Mouse (Mus musculus): ENCODE measurements around the gene Tnik.
A peak's percentile ranks its signal among the peaks of the same experiment; 100 is the strongest.

Tnik gene

DNA sequence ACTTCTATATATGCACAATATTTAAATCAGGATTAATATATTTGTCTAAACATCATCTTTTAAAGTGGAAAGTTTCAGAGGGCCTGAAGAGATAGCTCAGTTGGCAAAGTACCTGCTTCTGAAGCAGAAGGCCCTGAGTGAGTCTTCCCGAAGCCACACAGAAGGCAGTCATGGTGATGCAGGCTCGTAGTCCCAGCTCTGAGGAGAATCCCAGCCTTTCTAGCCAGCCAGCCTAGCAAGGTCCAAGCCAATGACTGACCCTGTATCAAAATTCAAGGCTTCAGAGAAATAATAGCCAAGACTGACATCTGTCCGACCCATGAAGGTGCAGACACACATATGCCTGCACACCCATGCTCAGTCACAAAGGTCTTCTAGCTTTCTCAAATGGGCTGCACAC, 279.9 kb downstream of the Tnik start:
- no peak for DNase-seq (ENCODE audit: low read depth, low spot score)

DNA sequence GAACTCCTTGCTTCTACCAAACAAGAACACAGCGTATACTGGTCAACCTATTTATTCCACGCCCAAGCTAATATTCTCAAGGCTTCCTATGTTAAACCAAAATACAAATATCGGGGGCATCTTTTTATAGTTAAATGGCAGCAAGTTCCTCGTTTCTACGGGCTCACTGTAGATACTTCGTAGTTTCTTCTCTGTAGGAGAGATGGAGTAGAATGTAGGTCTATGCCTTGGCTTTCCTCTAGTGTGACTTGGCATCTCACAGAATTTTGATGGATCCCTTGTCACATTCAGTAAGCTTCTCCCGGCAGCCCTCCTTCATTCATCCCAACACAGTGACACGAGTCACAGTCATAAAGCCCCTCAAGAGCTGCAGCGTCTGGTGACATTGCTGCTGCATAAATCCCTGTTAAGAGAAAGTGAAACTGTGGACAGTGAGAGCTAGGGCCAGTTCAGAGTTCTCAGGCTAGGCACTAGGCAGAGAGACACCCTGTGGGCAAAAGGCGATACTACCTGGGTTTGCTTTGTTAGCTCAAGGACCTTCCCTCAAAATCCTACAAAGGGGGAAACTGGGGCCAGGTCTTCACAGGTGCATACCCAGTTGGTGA, 280.5 kb downstream of the Tnik start:
- DNase-seq (ENCODE audit: low read depth, low spot score) = peak; percentile 67

DNA sequence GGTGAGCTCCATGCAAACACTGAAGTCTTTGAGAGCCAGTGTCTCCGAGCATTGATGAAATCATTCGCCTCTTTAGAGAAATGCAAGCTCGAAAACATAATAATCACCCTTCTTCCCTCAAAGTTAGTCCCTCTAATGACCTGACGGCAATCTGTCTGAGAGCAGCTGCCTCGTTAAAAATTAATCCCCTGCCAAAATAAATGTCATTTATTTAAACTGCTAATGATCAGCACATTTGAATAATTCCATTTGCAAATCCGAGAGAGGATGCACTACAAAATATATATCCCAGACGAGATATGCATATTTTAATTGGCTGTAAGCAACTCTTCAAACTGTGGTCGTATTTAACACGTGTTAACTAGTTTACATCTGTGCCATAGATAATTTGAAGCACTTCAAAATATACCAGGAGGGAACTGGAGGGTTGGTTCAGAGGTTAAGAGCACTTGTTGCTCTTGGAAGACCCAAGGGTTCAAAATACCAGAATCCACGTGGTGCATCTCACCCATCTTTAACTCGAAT, 281.4 kb downstream of the Tnik start:
- DNase-seq (ENCODE audit: low read depth, low spot score) = no peak

DNA sequence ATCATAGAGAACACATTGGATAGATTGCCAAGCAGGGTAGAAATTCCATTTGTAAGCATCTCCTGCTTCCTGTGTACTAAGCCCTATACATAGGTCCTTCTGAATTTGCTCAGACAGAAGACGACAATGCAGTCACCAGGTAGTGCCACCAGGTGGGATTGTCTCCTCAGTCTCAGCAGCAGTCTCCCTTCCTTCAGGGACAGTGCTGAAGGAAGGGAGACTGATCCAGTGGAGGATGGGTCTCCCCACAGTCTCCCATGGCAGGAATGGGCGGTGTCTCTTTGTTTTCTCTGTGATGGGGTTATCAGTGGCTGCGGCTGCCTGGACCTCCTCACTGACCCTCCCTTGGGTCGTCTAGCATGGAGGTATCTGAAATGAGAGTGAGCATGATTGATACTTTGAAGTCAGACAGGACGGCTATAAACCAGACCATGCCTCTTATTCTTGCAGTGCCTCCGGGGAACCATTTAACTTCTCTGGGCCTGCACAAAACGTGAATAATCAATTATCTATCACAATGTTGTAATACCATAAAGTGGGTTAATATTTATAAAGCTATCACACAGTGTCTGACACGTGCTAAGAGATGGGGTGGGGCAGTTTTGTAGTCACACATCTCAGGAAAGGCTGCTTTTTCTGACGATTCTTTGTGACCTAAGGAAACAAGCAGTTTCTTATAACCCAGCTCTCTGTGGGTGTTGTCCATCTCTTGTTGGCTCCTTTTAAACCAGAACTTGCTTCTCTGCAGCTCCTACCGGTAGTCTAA, 285.1 kb downstream of the Tnik start:
- DNase-seq (ENCODE audit: low read depth, low spot score) = no peak

DNA sequence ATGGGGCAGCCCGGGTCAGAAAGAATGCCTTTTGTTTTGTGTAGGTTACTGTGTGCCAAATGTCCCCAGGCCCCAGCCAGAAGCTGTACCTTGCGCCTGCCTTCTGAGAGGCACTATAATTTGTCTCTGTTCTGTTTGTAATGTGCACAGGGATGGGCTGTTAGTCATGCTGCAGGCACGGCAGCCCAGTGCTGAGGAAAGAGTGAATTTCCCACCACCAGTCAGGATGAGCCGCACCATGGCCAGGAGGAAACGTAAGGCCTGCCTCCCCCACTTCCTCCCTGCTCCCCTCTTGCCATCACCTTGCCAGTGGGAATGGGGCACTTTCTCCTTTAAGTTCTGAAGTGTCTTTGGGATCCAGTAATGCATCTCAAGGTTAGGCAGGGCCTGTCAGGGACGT, 286.4 kb downstream of the Tnik start:
- DNase-seq (ENCODE audit: low read depth, low spot score) = peak; percentile 57

DNA sequence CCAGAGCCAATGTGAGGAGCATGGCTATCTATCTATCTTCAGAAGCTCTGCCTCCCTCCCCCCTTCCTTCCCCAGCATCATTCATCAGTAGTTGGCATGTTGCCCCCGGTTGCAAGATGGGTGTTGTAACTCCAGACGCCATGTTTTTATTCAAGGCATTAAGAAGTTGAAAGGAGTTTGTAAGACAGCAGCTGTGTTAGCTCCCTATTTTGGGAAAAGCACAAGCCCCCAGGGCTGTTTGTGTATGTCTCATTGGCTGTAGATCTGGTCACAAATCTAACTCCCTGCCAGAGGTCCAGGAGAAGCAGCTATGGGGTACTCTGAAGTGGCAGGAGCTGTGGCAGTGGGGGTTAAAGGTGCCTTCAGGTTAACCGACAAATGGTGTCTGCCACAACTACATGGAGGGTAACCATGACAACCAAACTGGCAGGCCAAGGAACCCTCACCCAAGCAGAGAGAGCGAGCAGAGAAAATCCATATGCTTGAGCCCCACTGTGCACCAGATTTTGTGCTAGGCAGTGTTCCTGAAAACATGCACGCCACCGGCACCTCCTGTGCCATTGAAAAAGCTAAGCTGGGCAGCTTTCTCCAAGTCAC, 287.6 kb downstream of the Tnik start:
- peak; percentile 95 for DNase-seq (ENCODE audit: low read depth, low spot score)

DNA sequence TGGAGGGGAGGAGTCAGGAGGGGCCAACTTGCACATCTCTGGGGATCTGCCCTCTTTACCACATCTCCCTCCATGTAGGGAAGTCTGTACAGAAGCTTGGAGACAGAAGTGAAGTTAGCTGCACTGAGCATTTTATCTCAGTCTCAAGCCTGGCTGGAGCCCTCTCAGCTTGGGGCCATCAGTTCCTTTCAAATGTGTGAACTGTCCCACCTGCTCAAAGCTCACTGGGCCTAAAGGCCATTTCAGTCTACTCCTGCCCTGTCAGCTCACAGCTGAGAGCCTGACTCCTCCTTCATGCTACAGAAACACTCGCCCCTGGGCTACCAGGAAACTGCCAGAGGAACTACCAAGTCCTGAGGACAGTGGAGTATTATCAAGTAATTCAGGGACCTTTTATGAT, 288.7 kb downstream of the Tnik start:
- peak; percentile 52 for DNase-seq (ENCODE audit: low read depth, low spot score)

DNA sequence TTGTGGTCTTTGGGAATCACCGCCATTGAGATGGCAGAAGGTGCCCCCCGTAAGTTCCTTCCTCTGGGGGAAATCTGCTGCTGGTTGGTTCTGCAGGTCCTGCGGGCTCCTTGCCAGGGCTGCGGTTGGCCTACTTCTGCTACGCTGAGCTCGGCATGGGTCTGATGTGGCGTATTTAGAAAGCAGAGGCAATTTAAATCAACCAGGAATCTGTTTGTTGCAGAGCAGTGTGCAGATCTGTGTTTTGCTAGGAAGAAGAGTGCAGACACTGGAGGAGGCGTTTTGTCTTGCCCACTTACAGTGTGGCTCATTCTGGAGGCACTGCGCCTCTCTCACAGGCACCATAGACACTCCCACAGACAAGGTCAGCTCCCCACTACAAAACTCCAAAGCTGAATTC, 291.9 kb downstream of the Tnik start:
- DNase-seq (ENCODE audit: low read depth, low spot score) = peak; percentile 88

DNA sequence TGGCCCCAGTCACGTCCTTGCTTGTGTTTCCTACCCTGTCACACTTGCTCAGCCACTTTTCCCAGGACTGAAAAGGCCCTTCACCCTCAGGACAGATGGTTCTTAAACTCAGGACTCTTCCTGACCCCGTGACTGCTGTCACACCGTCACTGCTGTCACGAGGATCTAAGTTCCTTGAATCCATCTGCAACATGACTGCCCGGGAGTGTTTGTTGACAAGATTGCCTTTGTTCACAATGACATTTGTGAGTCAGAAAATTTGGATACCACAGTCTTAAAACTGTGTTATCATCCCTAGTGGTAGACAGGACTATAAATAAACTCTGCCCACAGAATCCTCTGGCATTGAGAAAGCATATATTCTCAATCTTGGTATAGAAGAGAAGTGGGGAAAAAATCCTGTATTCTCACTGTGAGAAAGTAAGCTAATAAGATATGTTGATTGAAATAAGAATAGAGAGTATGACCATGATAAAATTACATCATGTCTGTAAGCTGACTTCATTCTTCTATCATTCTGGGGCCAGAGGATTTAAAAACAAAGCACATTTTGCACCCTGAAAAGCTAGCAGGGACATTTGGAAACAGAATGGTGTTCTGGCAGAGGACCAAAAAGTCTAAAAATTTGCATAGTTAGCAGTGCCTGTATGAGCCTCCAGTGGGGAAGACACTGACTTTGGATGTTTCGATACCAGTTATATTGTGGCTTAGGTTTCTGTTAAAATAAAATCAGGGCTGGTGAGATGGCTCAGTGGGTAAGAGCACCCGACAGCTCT, 293.0 kb downstream of the Tnik start:
- peak; percentile 75 for DNase-seq (ENCODE audit: low read depth, low spot score)

DNA sequence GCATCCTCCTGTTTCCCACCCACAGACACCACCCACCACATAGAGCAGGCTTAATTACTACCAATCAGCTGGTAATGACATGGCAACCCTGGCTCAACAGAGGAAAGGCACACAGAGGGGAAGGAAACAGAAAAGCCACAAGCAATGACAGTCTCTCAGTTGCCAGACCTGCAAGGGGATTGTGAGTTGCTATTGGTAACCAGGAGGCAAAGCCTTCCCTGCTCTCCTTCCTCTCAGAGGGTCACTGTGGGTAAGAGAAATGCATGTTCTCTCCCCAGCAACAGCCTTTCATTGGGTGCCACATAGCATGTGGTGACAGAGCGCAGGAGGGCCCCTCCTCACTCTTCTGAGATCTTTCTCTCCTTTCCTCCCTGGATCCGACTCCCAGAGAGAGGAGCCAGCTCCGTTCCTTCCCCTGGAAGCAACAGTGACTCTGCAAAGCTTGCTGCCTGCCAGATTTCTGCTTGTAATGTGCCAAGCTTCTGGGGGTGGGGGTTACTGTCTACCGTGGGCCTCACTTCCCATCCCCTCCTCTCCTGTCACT, 295.4 kb downstream of the Tnik start:
- DNase-seq (ENCODE audit: low read depth, low spot score) = peak; percentile 92

DNA sequence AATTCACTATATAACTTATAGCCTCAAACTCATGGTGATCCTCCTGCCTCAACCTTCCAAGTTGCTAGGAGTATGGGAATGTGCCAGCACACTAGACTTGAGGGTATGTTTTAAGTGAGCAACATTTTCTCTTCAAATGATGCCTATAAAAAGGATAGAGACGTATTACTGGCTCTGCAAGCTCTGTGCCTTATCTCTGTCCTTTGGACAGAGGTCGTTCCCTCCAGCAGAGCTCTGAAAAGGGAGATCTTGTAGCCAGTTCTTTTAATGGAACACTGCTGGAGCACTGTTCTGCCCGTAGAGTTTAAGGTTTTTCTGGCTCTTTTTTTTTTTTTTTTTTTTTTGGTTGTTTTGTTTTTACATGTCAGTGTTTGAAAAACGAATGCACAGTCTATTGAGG, 298.4 kb downstream of the Tnik start:
- DNase-seq (ENCODE audit: low read depth, low spot score) = no peak

DNA sequence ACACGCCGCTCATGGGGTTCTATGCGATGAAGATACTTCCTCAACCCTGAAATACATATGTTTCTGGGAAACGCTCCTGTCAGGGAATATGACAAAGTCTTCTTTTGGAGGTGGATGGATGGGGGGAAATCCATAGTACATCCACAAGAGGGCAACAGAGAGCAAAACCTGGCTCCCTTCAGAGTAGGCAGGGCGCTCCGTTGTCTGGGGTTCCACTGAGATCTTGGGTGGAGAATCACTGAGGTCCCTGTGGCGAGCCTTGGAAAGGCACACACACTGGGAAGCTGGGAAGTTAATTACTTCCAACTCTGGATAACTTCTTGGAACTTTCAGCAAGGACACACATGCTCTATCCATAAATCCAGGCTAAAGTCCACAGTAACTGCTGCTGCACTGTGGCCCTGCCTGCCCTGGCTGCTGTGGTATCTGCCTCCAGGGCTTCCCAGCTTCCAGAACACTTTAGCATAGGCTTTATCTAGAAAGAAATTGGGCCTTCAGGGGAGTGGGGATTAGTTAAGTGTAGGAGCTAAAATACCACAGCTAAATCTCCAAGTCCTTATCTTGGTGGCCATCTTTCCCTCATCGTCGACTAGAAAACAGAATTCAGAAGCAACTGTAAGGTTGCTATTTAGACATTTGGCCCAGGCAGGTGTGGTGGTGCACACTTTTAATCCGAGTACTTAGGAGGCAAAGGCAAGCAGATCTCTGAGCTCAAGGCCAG, 299.8 kb downstream of the Tnik start:
- peak; percentile 59 for DNase-seq (ENCODE audit: low read depth, low spot score)

DNA sequence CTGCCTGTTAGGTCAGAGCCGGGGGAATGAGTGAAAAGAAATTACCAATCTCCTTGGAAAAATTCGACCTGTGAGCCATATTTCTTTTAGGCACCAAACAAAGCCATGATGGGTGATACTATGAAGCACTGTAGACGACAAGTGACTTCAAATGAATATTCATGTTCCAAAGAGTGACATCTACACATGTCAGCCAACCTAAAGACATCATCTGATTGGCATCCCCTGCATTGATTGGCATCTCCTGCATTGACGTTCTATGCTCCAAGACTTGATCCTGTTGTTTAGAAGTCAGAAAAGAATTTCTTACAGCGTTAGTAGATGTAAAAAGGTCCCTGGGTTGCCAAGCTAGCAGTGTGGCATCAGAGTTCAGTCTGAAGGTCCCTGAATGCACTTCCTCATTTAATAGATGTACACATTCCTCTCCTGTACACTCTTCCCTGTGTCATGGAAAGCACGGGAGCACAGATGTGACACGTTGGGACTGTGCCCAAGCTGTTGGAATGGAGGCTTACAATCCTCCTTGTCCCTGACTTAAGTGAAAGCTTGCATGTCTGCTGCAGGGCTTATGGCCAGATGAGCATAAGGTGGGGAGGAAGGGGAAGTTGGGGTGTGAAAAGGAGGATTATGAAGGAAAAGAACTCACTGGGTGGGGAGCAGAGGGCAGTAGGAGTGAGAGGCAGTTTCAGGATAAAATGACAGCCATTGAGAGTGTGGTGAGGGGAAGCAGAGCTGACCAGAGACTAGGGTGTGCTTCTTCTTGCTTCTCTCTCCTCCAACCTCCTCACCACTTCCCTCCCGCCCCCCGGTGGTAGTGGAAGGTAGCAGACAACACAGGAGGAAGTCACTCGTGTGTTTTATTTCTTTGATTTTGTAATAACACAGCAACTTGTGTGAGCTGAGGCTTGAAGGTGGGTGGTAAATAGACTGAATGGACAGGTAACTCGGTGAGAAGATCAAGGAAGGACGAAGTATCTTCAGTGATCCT, 301.6 kb downstream of the Tnik start:
- DNase-seq (ENCODE audit: low read depth, low spot score) = peak; percentile 79

DNA sequence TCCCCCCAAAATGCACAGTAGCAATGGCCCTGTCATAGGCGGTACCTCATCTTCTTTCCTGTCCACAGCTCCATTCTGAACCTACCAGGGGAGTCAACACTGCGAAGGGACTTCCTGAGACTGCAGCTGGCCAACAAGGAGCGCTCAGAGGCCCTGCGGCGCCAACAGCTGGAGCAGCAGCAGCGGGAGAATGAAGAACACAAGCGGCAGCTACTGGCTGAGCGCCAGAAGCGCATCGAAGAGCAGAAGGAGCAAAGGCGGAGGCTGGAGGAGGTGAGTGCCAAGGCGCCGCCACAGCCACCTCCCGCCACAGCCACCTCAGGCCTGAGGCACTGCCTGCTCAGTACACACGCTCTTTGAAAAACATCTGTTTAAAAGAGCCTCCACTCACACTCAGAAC, 314.3 kb downstream of the Tnik start:
- DNase-seq (ENCODE audit: low read depth, low spot score) = peak; percentile 83

DNA sequence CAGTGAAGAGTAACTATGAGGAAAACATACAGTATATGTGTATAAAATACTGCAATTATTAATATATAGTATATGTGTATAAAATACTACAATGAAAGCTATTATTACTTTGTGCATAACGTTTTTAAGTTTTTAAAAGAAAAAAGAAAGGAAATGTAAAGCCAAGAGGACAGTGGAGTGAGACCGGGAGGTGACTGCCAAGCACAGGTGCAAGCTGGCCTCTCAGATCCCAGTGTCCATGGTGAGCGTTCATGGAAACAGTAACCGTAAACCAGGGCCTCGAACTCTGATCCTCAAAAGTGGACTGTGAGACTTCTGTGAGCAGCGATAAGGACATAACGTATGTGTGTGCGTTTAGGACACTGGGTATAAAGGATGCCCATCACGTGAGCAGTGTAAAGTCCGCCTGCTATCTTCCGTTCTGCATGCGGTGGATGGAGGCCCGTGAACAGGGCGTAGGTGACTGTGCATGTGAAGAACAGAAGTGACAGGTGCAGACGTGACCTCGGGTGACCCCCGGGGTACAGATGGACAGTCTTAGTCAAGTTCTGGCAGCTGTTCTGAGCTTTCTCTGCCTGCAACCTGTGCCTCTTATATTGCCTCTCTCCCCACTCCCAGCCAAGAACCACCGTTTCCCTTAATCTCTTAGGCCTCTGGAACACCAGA, 316.1 kb downstream of the Tnik start:
- no peak for DNase-seq (ENCODE audit: low read depth, low spot score)

DNA sequence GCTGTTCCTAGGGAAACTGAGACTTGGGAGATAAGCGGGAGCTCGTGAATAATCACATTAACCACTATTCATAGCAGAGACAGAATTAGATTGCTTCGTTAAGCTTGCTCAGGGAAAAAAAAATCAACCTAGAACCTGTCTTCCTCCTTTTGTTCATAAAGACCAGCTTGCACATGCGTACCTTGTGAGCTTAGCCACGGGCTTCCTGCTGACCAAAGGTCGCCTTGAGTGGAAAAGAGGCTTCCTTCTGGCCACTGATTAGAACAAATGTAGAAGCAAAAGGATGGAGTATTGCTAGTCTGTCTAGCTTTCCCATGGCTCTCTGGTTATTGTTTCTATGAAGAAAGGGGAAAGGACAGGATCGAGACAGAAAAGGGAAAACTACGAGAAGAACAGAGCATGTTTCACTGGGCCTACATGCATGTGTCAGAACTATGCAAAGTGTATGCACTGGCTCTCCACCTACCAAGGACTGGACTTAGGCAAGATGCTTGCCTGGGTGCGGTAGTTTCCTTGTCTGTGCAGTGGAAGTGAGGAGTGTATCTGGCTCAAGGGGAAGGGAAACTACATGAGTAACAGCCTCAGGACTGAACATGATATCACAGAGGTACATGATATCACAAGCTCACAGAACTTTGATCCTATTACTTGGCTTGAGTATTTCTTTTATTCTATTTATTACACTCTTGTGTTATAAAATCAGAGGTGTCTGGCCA, 322.9 kb downstream of the Tnik start:
- no peak for DNase-seq (ENCODE audit: low read depth, low spot score)

DNA sequence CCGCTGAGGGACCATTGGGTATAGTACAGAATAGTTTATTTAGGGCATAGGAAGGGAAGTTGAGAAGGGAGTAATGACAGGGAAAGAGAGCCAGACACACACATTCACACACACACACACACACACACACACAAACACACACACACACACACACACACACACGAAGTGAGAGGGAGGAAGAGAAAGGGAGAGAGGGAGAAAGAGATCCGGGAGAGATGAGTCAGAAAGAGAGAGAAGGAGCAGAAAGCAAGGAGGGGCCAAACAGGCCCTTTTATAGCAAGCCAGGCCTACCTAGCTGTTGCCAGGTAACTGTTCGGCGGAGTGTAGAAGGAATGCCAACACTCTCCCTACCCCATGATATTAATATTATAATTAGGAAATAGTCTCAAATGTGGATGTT, 324.8 kb downstream of the Tnik start:
- peak; percentile 67 for DNase-seq (ENCODE audit: low read depth, low spot score)

DNA sequence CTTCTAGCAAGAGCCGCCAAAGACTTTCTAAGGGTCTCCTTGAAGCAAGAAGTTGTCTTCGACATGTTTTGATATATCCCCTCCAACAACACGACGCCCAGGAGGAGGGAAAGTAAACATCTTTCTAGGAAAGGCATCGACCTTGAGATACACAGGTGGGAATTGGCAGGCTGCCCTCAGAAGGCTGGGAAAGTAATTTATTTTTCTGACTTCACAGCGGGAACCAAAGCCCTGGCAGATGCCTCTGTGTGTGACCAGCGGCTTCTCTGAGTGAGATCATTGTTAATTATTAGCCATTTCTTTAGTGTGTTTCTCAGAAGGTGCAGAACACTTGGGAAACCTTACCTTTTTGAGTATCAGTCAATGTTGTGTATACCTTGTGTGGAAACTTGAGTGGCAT, 328.3 kb downstream of the Tnik start:
- DNase-seq (ENCODE audit: low read depth, low spot score) = peak; percentile 70

DNA sequence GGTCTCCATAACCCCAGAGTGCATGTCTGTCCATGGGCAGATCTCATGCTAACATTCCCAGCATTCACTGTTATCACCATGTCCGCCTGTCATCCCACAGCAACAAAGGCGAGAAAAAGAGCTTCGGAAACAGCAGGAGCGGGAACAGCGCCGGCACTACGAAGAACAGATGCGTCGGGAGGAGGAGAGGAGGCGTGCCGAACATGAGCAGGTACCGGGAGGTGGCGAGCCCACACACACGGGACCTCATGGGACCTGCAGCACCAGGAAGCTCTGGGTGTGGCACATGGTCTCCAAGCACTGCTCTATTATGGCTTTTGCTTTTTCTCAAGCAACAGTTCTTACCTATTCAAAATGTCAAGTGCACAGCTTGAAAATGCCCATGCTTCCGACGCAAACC, 330.9 kb downstream of the Tnik start:
- DNase-seq (ENCODE audit: low read depth, low spot score) = peak; percentile 68

All from brain, adult 2 months (tissue).